Mouse (Mus musculus): ENCODE data around the gene Dcaf12.

Gene Dcaf12

GRCm38 (mm10) chr4:41310567-41311563 is 3.8 kb downstream of the Dcaf12 start:
- no peak for DNase-seq (ENCODE audit: low read depth)

GRCm38 (mm10) chr4:41307406-41307805 is 7.3 kb downstream of the Dcaf12 start:
- DNase-seq (ENCODE audit: low read depth), result no peak

- DNase-seq (ENCODE audit: low read depth), result peak; percentile 56
Observed at GRCm38 (mm10) chr4:41304302-41304701, 10.4 kb downstream of the Dcaf12 start.

- no peak for DNase-seq (ENCODE audit: low read depth)
Observed at GRCm38 (mm10) chr4:41303671-41304070, 11.0 kb downstream of the Dcaf12 start.

DNA sequence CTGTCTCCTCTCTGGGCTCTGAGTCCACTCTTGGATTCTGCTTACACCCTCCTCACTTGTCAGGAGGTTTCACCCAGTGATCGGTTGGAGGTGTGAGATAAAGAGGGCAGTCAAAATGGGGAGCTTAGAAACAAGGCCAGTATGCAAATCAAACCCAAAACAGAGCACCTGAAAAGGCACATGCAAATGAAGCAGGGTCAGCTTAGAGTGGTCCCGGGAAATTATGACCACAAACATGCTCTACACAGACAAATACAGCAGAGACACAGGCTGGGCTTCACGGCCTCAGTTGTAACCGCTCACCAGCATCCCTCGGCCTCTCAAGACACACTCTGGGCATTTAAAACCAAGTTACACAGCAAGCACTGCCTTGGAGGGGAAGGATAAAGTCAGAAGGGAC is 15.7 kb downstream of the Dcaf12 start:
- no peak for DNase-seq (ENCODE audit: low read depth)

DNA sequence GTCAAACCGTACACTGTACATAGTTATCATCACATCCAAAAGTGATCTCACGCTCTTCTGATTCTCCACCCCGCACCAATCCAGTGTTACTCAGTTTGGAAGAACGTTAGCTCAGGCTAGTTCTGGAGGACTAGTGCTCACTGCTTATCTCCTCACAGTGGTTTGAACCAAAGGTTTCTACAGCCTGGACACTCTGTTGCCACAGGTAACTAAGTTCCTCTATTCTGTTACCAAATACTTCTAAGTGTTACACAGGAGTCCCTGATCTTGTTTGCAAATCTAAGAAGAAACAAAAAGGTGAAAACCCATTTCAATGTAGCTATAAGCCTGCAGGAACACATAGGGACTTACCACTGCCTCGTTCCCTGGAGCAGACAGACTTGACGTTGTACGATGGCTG is 18.7 kb downstream of the Dcaf12 start:
- DNase-seq (ENCODE audit: low read depth), result no peak

- no peak for DNase-seq (ENCODE audit: low read depth)
Observed at GRCm38 (mm10) chr4:41295507-41295906, 19.2 kb downstream of the Dcaf12 start.

DNA sequence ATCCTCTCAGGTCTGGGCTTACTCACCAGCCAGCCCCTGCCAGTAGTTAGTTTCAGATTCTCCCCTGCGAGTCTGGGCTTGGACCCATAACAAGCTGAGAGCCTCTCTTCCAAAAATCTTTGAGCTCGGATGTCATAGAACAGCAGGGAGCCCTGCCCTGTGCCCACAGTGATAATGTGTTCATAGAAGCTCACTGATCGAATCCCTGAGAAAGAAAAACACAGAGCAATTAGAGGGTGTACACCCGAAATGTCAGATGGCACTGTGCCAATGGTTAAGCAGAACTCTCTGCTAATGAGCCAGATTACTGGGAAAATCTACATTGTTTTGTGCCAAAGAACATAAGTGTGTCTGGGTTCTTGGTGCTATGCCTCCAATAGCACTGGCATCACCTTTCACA is 20.8 kb downstream of the Dcaf12 start:
- no peak for DNase-seq (ENCODE audit: low read depth)

- no peak for DNase-seq (ENCODE audit: low read depth)
Observed at GRCm38 (mm10) chr4:41289802-41290201, 24.9 kb downstream of the Dcaf12 start.

DNA sequence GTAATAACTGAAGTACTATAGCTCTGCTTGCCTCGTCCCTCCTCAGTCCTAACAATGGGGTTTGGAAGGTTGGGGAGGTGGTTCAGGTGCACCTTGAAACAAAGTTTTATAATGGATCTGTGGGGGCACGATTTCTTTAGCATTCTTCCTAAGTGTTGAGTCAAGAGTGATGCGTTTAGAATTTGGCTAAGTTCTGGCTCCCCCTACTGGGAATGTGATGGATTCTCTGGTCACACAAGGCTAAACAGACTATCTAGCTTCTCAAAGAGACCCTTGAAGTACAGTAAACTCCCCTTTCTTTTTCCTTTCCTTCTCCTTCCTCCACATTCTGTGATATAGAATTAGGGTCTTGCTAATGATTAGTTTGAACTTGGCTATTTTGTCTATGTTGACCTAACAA is 28.3 kb downstream of the Dcaf12 start:
- DNase-seq (ENCODE audit: low read depth), result peak; percentile 69

GRCm38 (mm10) chr4:41284087-41284486 is 30.6 kb downstream of the Dcaf12 start:
- DNase-seq (ENCODE audit: low read depth), result no peak

DNA sequence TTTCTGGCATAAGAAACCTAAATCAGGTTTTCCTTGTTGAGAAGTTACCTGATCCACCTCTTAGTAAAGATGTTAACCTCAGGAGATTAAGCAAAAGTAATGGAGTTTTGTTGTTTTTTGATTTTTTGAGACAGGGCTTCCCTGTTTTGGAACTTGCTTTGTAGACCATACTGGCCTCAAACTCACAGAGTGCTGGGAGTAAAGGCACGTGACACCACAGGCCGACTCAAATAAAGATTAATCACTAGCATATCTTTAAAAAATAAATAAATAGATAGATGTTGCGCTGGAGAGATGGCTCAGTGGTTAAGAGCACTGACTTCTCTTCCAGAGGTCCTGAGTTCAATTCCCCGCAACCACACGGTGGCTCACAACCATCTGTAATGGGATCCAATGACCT is 38.8 kb downstream of the Dcaf12 start:
- no peak for DNase-seq (ENCODE audit: low read depth)

DNA sequence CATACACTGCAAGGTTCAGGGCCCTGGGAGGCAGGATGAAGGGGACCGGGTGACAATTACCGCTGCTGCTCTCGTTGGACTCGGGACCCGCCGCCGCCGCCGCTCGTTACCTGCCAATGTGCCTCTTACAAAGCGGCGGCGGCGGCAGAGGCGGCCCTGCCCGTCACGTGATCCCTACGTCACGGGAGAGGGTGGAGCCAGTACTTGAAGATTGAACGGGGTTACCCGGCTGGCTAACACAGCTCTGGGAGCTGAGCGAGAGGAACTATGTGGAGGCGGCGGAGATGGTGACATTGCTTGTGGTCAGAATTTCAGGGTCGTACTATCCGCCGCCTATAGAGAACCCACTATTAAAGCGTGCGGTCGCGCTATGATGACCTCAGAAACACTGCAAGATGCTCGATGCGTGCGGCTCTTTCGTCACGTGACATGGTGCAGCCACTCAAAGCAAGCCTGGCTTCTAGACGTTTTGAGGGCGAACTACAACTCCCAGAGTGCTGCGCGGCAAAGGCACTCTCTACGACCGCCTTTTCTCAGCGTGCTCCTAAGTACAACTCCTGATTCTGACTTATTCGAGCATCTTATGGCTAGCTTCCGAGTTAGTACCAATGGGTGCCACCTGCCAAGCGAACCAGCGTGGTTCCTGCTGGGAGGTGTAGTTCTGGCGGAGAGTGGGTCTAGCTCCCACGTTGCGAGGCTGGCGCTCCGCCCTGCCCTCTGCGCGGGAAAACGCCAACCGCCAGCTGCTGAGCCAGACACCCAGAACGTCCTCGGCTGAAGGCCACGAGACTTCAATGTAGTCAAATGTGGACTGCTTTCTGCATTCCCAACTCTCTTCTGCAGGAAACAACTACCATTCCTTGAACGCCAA is 39.5 kb downstream of the Dcaf12 start, which contains the start of gene Ubap2:
Ubap2 (minus strand) TSS at position 165 of the 871 bp plus-strand sequence.
- peak; percentile 99 for DNase-seq (ENCODE audit: low read depth)

- DNase-seq (ENCODE audit: low read depth), result peak; percentile 48
Observed at GRCm38 (mm10) chr4:41274377-41274979, 40.2 kb downstream of the Dcaf12 start.

DNA sequence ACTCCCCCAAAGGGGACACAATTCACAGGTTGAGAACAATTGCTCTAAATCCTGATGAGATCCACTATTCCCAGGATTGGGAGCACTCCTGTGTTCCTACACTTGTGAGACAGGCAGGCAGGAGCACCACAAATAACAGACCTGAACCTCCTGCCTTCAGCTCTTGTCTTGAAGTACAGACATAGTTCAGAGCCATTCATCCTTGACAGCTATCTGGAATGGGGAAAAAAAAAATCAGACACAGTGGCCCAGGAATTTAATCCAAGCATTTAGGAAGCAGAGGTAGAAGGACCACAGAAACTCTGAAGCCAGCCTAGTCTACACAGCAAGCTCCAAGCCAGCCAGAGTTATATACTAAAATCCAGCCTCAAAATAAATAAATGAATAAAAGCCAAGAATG is 46.6 kb downstream of the Dcaf12 start:
- no peak for DNase-seq (ENCODE audit: low read depth)

GRCm38 (mm10) chr4:41266350-41266749 is 48.3 kb downstream of the Dcaf12 start:
- no peak for DNase-seq (ENCODE audit: low read depth)

- no peak for DNase-seq (ENCODE audit: low read depth)
Observed at GRCm38 (mm10) chr4:41260691-41261090, 54.0 kb downstream of the Dcaf12 start.

- no peak for DNase-seq (ENCODE audit: low read depth)
Observed at GRCm38 (mm10) chr4:41259019-41259418, 55.7 kb downstream of the Dcaf12 start.

DNA sequence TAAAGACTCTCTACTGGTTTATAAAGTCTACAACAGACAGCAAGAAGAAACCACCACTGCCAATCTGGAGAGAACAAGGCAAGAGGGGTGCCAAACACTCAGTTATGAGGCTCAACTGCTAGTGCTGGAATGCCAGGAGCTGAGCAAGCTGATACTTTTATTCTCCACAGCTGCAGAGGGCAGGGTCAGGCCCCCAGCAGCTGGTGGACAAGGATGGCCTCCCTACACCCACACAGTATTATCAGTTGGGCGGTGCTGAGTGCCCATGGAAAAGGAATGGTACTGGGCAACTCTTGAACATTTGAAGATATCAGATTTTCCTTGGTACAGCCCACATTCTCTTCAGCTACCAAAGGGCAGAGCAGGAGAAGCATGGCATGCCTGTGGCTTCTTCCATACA is 56.9 kb downstream of the Dcaf12 start:
- no peak for DNase-seq (ENCODE audit: low read depth)

DNA sequence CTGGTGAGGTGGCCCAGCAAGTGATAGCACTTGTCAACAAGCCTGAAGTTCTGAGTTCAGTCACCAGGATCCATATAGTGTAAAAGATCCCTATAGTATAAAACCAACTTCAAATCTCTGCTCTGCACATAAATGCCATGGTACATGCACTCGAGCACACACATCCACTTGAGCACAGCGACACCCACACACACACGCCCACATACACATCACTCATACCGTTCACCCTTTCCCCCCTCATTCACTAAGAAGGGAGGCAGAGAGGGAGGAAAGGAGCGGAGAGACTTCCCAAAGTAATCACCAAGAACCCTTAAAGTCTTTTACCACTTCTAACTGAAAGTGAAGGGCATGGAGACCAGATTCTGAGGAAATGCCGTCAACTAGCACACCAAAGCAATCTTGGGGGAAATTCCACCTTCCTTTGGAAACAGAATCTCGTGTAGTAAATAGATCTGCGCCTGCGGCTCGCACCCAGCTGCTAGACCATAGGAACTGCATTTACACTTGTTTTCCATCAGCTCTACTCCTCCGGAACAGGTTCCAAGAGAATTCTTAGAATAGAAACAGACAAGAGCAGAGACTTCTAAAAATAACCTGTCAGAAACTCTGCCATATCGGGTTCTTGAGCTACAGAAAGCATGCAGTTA is 59.0 kb downstream of the Dcaf12 start:
- no peak for DNase-seq (ENCODE audit: low read depth)

DNA sequence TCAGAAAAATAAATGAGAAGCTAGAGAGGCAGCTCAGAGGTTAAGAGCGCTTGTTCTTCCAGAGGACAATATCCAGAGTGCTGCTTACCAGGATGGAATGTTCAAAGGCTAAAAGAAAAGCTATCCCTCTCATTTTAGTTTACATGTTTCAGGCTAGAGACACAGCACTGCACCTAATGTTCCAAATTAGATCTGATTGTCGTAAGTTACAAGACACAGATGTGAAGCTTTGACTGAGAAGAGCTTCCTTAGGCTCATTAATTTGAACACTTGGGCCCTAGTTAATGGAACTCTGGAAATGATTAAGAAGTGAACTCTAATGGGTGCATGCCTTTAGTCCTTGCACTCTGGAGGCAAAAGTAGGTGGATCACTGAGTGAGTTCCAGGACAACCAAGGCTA is 60.9 kb downstream of the Dcaf12 start:
- DNase-seq (ENCODE audit: low read depth), result no peak

DNA sequence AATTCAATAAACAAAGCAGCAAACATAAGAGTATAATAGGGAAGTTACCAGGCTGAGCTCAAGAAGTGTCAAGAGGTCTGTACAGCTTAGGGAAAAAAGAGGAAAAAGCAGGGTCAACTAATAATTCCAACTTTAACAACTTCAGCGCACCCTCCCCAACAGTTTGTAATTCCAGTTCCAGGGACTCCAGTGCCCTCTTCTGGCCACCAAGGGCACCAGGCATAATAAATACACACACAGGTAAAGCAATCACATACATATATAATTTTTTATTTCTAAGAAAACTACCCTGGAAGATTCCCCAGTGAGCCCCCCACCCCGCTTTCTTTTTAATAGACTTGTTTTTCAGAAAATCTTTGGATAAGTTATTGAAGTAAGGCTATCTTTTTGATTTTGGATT is 69.3 kb downstream of the Dcaf12 start:
- no peak for DNase-seq (ENCODE audit: low read depth)
